Mouse (Mus musculus): ENCODE measurements around the gene Foxn1.

Foxn1 gene

GRCm38 (mm10) chr11:78327634-78328511 lies 58.5 kb downstream of the Foxn1 start, which contains the start of gene Pigs:
Pigs (plus strand) TSS chr11:78328415.
- peak; percentile 91 for DNase-seq (ENCODE audit: low spot score)

- DNase-seq (ENCODE audit: low spot score) = no peak
Observed at GRCm38 (mm10) chr11:78327215-78327614, 59.1 kb downstream of the Foxn1 start.

GRCm38 (mm10) chr11:78324965-78325364 lies 61.4 kb downstream of the Foxn1 start:
- no peak for DNase-seq (ENCODE audit: low spot score)

DNA sequence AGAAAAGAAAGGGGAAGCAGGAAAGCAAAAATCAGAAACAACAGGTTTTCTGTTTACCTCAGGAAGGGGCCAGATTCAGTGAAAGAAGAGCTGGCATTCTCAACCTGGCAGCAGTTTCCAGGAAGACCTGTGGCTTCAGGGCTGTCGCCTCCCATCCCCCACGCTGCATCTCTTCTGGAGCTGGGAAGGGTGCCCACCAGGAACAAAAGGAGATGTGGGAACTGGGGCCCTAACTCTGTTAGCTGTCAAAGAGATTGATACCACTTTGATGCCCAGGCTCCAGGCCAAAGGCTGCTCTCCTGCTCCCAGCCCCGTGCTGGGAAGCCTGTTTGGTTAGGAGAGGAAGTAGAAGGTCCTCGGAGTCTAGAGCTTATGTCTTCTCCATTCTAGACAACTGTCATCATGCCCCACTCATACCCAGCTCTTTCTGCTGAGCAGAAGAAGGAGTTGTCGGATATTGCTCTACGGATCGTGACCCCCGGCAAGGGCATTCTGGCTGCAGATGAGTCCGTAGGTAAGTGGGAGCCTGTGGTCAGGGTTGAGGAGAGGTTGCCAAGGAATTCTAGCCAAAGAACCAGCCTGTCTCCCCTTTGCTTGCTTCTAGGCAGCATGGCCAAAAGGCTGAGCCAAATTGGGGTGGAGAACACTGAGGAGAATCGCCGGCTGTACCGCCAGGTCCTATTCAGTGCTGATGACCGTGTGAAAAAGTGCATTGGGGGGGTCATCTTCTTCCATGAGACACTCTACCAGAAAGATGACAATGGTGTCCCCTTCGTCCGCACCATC lies 62.2 kb downstream of the Foxn1 start:
- no peak for DNase-seq (ENCODE audit: low spot score)

GRCm38 (mm10) chr11:78322860-78323259 lies 63.5 kb downstream of the Foxn1 start, which contains the start of gene Aldoc:
Aldoc (plus strand) TSS chr11:78322968.
- peak; percentile 89 for DNase-seq (ENCODE audit: low spot score)

- no peak for DNase-seq (ENCODE audit: low spot score)
Observed at GRCm38 (mm10) chr11:78322076-78322831, 64.1 kb downstream of the Foxn1 start.

DNA sequence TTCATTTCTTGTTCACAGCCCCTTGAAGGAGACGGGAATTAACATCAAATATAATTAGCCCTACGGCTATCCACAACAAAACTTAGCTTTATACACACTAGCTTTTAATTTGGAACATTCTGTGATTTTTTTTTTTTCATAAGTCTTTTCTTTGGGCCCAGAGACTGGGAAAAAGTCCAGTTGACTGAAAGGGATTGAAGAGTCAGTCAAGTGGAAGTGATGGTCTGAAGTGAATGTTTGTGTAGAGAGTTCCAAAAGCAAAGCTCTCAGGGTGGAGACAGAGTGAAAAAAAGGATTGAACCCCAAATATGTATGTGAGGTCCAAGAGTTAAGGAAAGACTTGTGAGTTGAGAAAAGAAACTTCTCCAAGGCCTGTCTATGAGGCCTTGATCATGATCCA lies 67.9 kb downstream of the Foxn1 start:
- DNase-seq (ENCODE audit: low spot score) = no peak

- no peak for DNase-seq (ENCODE audit: low spot score)
Observed at GRCm38 (mm10) chr11:78313662-78314061, 72.7 kb downstream of the Foxn1 start.

DNA sequence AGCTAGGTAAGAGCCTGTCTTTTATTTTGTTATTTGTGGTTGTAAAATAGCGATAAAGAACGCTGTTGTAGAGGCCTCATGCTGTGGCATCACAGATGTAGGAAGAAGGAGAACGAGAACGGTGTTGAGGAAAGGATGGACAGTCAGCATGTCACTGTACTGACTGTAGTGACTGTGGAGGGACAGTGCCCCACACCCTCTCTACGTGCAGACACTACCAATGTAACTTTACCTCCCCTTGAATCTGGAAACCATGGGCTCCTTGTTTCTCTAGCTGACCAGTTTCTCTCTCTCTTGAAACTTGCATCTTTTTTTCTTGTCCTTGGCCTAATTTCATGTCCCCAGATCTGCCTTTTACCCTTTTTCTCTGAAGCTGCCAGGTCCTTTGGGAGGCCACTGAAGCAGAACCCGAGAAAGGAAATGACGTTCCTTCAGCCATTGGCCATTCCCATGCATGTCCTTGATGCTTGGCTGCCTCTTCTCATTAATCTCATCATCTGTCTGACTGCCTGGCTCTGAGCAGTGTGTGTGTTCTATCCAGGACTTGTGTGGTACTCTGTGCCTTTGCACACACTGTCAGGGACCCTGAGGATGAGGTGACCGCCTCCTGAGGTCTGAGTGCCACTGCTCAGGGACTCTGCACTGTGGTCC lies 75.4 kb downstream of the Foxn1 start:
- no peak for DNase-seq (ENCODE audit: low spot score)

Measured in ovary, adult 18-20 months (tissue).